Mouse (Mus musculus) MEL (cell line): ENCODE measurements around the gene Ebp. TPM values are rescaled to one million over a fixed set of nuclear protein-coding genes. Genes with fewer than 3 reads are reported as not detected.

Experiments used
- DNase-seq: peaks from one replicate; pipeline ENCODE4 v3.0.0; 2011; ENCODE audit warnings: low read depth, low spot score
- H3K27ac ChIP-seq: 2 replicates; pipeline ENCODE4 v1.5.1; 2012; ENCODE audit warnings: low read depth, mild to moderate bottlenecking, control low read depth, low read length, moderate library complexity; ENCODE audit not compliant: control insufficient read depth
- H3K27me3 ChIP-seq, 2 experiments: fragments of 150-350 bp in 1 of 2; sonication (generic) in 1 of 2; 2 replicates each; pipeline ENCODE4 v1.6.1; 2012; ENCODE audit warnings: low read length in 2 of 2, mild to moderate bottlenecking in 2 of 2, improper control_type of control experiment in 1 of 2, moderate library complexity in 1 of 2; ENCODE audit not compliant: insufficient read depth in 2 of 2, control insufficient read depth in 1 of 2
- H3K36me3 ChIP-seq, 2 experiments: 2 replicates each; pipeline ENCODE4 v1.6.1; 2012 to 2014; ENCODE audit warnings: low read length in 2 of 2, improper control_type of control experiment in 1 of 2, inconsistent platforms in 1 of 2, mild to moderate bottlenecking in 1 of 2; ENCODE audit not compliant: insufficient read depth in 2 of 2, control insufficient read depth in 1 of 2
- H3K4me1 ChIP-seq, 2 experiments: fragments of 150-350 bp in 1 of 2; sonication (generic) in 1 of 2; 2 replicates each; pipeline ENCODE4 v1.6.1; 2012; ENCODE audit warnings: low read length in 2 of 2, improper control_type of control experiment in 1 of 2, mild to moderate bottlenecking in 1 of 2; ENCODE audit not compliant: insufficient read depth in 2 of 2, control insufficient read depth in 1 of 2
- H3K4me3 ChIP-seq, 2 experiments: fragments of 150-350 bp in 1 of 2; sonication (generic) in 1 of 2; 2 replicates each; pipeline ENCODE4 v1.5.1; 2012; ENCODE audit warnings: low read depth in 2 of 2, low read length in 2 of 2, mild to moderate bottlenecking in 2 of 2, moderate library complexity in 2 of 2, control low read depth in 1 of 2, improper control_type of control experiment in 1 of 2; ENCODE audit not compliant: control insufficient read depth in 1 of 2, insufficient read depth in 1 of 2
- H3K79me2 ChIP-seq: 2 replicates; pipeline ENCODE4 v1.6.1; 2012; ENCODE audit warnings: mild to moderate bottlenecking, low read length, moderate library complexity; ENCODE audit not compliant: control insufficient read depth, poor library complexity, insufficient read depth
- H3K9ac ChIP-seq: 2 replicates; pipeline ENCODE4 v1.6.1; 2012; ENCODE audit warnings: low read depth, mild to moderate bottlenecking, control low read depth, low read length, moderate library complexity; ENCODE audit not compliant: control insufficient read depth, poor library complexity, severe bottlenecking
- H3K9me3 ChIP-seq: fragments of 150-350 bp; sonication (generic); replicated peaks from 2 replicates; pipeline ENCODE4 v1.6.1; 2012; ENCODE audit warnings: mild to moderate bottlenecking, low read length, improper control_type of control experiment, moderate library complexity; ENCODE audit not compliant: insufficient read depth
- BHLHE40 ChIP-seq: IDR thresholded peaks from 2 replicates; pipeline ENCODE4 v1.6.1; 2012; ENCODE audit warnings: low read depth, mild to moderate bottlenecking, inconsistent platforms, low read length, improper control_type of control experiment, borderline replicate concordance
- CHD1 ChIP-seq: IDR thresholded peaks from 2 replicates; pipeline ENCODE4 v1.6.1; 2012; ENCODE audit warnings: low read depth, mild to moderate bottlenecking, inconsistent platforms, low read length, improper control_type of control experiment
- ELF1 ChIP-seq: IDR thresholded peaks from 2 replicates; pipeline ENCODE4 v1.6.1; 2014; ENCODE audit warnings: low read depth, mild to moderate bottlenecking, inconsistent platforms, low read length, improper control_type of control experiment, moderate library complexity
- KAT2A ChIP-seq: conservative IDR thresholded peaks from 2 replicates; pipeline ENCODE4 v1.6.1; 2012; ENCODE audit warnings: low read depth, low read length, improper control_type of control experiment, inconsistent platforms
- MAZ ChIP-seq: IDR thresholded peaks from 2 replicates; pipeline ENCODE4 v1.6.1; 2012; ENCODE audit warnings: low read depth, mild to moderate bottlenecking, inconsistent platforms, low read length, improper control_type of control experiment
- MYB ChIP-seq: IDR thresholded peaks from 2 replicates; pipeline ENCODE4 v1.6.1; 2011; ENCODE audit warnings: mild to moderate bottlenecking, low read depth, low read length, improper control_type of control experiment
- NELFE ChIP-seq: IDR thresholded peaks from 2 replicates; pipeline ENCODE4 v1.6.1; 2011; ENCODE audit warnings: low read depth, low read length, improper control_type of control experiment
- POLR2AphosphoS5 ChIP-seq: IDR thresholded peaks from 2 replicates; pipeline ENCODE4 v1.6.1; 2012; ENCODE audit warnings: low read depth, borderline replicate concordance, mild to moderate bottlenecking, inconsistent platforms, low read length, moderate library complexity, mixed read lengths
- RAD21 ChIP-seq: IDR thresholded peaks from 2 replicates; pipeline ENCODE4 v1.6.1; 2011; ENCODE audit warnings: mild to moderate bottlenecking, low read depth, low read length, improper control_type of control experiment
- RCOR1 ChIP-seq: IDR thresholded peaks from 2 replicates; pipeline ENCODE4 v1.6.1; 2012; ENCODE audit warnings: low read depth, mild to moderate bottlenecking, inconsistent platforms, low read length, improper control_type of control experiment
- SIN3A ChIP-seq: IDR thresholded peaks from 2 replicates; pipeline ENCODE4 v1.6.1; 2012; ENCODE audit warnings: low read length, improper control_type of control experiment, inconsistent platforms
- TAL1 ChIP-seq: IDR thresholded peaks from 2 replicates; pipeline ENCODE4 v1.6.1; 2012; ENCODE audit warnings: mild to moderate bottlenecking, inconsistent platforms, low read length, moderate library complexity, mixed read lengths
- USF2 ChIP-seq, 2 experiments: IDR thresholded peaks; 2 replicates each; pipeline ENCODE4 v1.6.1; 2011 to 2012; ENCODE audit warnings: improper control_type of control experiment in 2 of 2, low read length in 2 of 2, borderline replicate concordance in 1 of 2, inconsistent platforms in 1 of 2, low read depth in 1 of 2, mild to moderate bottlenecking in 1 of 2; ENCODE audit not compliant: insufficient read depth in 1 of 2
- ZC3H11A ChIP-seq: IDR thresholded peaks from 2 replicates; pipeline ENCODE4 v1.6.1; 2012; ENCODE audit warnings: low read depth, mild to moderate bottlenecking, inconsistent platforms, low read length, improper control_type of control experiment
- ZKSCAN1 ChIP-seq: IDR thresholded peaks from 2 replicates; pipeline ENCODE4 v1.6.1; 2012; ENCODE audit warnings: low read depth, mild to moderate bottlenecking, inconsistent platforms, low read length, improper control_type of control experiment, moderate library complexity
- polyA plus RNA-seq, 2 experiments: library from polyadenylated mRNA; stranded (reverse) in 1 of 2; unstranded in 1 of 2; fragments of >175 nt in 1 of 2; fragments of >200 nt in 1 of 2; gene quantifications; 2 replicates each; pipeline versions ENCODE4 v1.2.1 to v1.2.4; 2012; ENCODE audit warnings: low replicate concordance in 2 of 2, low read depth in 1 of 2; ENCODE audit not compliant: insufficient read length in 2 of 2, insufficient read depth in 1 of 2, missing spikeins in 1 of 2
- total RNA-seq: library from RNA; depleted of rRNA; stranded (reverse); fragments of 300-350 nt; gene quantifications from 2 replicates; pipeline ENCODE4 v1.2.3, GENCODE M21; 2012; rRNA removed

Gene Ebp
- 99.4 and 103 TPM in 2 replicates for total RNA-seq
- polyA plus RNA-seq = 100 to 1,000 TPM in 1 of 2 experiments, not detected in 1; 133 TPM

DNA sequence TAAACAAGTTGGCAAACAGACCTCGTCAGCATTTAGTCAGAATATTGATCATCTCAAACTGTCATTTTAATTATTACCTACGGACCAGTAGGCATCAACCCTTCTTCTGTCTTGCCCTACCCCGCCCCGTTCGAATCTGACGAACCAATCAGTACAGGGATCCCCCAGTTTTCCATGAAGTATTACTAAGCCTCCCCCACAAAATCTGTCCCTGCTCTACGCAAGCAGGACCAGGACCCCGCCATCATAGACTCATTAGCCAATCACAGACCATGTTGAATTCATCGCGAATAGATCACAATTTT lies at the start of gene Ebp:
Gene Ebp (minus strand): TSS at position 94 of the 305 bp plus-strand sequence.
- H3K27me3 ChIP-seq = no peaks in the 10 kb centered on the region
- peak within 1 kb of the TSS; percentile 77 to 91 for H3K4me3 ChIP-seq
- H3K27ac ChIP-seq = peak within 1 kb of the TSS; percentile 69
- H3K9ac ChIP-seq = peak within 1 kb of the TSS; percentile 92
- peaks cover 2 to 16% of the 10 kb centered on the region in 2 experiments for H3K4me1 ChIP-seq
- peaks cover 0 to 7% of the 10 kb centered on the region in 2 experiments; a peak in 2 of 4 replicates for H3K36me3 ChIP-seq
- H3K9me3 ChIP-seq = no peaks in the 10 kb centered on the region
- H3K79me2 ChIP-seq = peaks cover 10% of the 10 kb centered on the region
- no peak for DNase-seq
- TF ChIP-seq CHD1 = no peak
- TF ChIP-seq RCOR1 = no peak
- no peak for TF ChIP-seq ZC3H11A
- no peak for TF ChIP-seq RAD21
- TF ChIP-seq BHLHE40 = no peak

DNA sequence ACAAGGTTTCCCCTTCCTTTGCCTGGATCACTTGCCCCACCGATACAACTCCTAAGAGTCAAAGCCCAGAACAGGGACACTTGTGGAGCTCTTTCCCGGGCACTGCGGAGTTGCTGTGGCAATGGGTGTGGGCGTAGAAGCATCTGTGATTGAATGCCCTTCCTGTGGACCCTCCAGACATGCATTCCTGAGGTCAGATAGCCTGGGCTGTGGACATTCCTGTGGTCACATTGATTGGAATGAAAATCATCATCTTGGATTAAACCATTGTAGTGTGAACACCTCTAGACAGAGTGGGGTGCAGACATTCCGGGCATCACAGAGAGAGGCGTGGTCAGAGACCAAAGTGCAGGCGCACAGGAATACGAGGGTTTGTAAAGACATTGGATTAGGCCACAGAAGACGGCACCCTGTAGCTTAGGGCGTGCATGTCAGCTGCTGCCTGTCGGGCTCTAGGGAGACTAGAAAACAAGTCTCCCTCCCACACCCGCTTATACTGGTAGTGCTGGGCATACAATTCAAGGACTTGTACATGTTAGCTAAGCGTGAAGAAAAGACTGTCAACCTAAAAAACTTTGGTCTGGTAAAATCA lies 45.6 kb upstream of the Ebp start:
- DNase-seq = no peak
- Histone ChIP-seq H3K79me2 (no peaks in the 10 kb centered on the region), H3K27me3 (no peaks in the 10 kb centered on the region), H3K4me1 (no peaks in the 10 kb centered on the region), H3K36me3 (peaks cover under 1 to 5% of the 10 kb centered on the region in 2 experiments), H3K27ac (no peak overlapping the region), H3K9me3 (no peaks in the 10 kb centered on the region), H3K9ac (no peak overlapping the region), H3K4me3 (no peak overlapping the region)
- TF ChIP-seq ZKSCAN1 (no peak), MAZ (no peak), POLR2AphosphoS5 (no peak), KAT2A (no peak), ZC3H11A (no peak), USF2 (IDR thresholded peaks at IDR 0.05; ENCODE audit: borderline replicate concordance in 1 of 2, insufficient read depth in 1 of 2, low read depth in 1 of 2, low read length in 2 of 2) (no peak), MYB (no peak), SIN3A (no peak), ELF1 (no peak), NELFE (no peak), RCOR1 (no peak), CHD1 (no peak), TAL1 (no peak)
